Mouse (Mus musculus) CD4-positive, CD25-positive, alpha-beta regulatory T cell (primary cell): ENCODE results near the gene Gm13275. TPM values are rescaled to one million over a fixed set of nuclear protein-coding genes. Genes with fewer than 3 reads are reported as not detected.

Experiments
- polyA plus RNA-seq: library from polyadenylated mRNA; unstranded; fragments of 100-300 nt; shearing (Covaris generic); gene quantifications from one replicate; pipeline ENCODE4 v1.2.1, GENCODE M21; 2017

The Gm13275 gene
- polyA plus RNA-seq: not detected

DNA sequence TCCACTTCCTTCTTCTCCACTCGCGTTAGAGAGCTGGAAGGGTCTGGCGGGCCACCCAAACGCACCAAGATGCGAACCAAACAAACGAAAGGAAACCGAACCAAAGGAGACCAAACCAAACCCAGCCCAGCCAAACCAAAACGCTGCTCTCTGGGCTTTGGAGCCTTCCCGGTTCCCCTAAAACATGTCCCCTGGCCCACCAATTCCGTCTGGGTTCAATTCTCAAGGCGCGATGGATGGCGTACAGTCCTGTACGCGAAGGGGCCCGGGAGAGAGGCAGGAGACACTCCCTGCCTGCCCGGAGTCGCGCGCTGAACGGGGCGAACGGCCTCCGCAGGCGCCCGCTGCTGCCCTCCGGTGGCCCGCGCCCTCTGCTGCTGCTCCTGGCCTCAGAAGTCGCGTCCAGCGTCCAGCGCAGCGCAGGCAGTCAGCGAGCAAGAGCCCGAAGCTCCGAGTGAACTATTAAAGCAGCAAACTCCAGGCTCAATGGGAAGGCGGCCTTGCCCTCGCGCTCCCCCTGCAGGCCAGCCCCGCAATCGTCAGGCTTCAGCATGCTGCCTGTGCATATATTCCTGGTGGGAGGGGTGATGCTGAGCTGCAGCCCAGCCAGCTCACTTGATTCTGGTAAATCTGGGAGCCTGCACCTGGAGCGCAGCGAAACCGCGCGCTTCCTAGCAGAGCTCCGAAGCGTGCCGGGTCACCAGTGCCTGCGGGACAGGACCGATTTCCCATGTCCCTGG, at the start of gene Gm13275:
Gm13275 (plus strand) TSS at position 552 of the 740 bp plus-strand sequence.

DNA sequence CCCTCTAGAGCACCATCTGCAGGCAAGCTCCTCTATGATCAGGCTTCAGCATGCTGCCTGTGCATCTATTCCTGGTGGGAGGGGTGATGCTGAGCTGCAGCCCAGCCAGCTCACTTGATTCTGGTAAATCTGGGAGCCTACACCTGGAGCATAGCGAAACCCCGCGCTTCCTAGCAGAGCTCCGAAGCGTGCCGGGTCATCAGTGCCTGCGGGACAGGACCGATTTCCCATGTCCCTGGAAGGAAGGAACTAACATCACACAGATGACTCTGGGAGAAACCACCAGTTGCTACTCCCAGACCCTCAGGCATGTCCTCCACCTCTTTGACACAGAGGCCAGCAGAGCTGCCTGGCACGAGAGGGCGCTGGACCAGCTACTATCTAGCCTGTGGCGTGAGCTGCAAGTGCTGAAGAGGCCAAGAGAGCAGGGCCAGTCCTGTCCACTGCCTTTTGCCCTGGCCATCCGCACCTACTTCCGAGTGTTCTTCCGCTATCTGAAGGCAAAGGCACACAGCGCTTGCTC, 39.4 kb upstream of the Gm13275 start, which contains the start of gene Gm13271:
Gm13271 (plus strand) TSS at position 51 of the 523 bp plus-strand sequence.

DNA sequence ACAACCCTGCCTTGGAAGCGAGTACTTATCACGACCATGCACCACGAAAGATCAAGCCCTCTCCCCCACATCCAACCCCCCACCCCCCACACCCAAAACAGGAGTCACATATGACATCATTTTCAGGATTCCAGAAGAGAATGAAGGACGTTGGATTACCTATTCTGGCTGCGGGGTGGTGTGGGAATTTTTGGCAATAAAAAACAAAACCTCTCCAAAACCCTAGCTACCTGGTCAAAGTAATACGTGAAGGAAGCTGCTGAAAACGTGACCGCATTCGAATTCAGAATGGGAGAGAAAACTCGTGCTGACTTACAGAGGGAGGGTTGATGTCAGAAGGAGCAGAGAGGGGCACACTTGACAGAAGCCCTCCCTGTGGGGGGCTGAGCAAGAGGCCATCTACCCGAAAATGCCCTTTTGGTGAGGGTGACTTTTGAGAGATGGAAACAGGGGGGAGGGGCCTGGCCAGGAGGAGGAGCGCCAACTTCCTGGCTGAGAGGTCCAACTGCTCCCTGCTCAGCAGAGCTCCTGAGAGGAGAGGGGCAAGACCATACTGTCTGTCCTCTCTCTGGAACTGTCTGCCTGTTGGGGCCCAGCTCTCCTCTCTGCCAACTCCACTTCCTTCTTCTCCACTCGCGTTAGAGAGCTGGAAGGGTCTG, 34.5 kb upstream of the Gm13275 start, which contains the start of gene Gm13283:
Gm13283 (plus strand) TSS at position 510 of the 659 bp plus-strand sequence.

DNA sequence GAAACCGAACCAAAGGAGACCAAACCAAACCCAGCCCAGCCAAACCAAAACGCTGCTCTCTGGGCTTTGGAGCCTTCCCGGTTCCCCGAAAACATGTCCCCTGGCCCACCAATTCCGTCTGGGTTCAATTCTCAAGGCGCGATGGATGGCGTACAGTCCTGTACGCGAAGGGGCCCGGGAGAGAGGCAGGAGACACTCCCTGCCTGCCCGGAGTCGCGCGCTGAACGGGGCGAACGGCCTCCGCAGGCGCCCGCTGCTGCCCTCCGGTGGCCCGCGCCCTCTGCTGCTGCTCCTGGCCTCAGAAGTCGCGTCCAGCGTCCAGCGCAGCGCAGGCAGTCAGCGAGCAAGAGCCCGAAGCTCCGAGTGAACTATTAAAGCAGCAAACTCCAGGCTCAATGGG, 20.8 kb upstream of the Gm13275 start, which contains the start of gene Gm13290:
Gm13290 (plus strand) TSS at position 301 of the 400 bp plus-strand sequence.

DNA sequence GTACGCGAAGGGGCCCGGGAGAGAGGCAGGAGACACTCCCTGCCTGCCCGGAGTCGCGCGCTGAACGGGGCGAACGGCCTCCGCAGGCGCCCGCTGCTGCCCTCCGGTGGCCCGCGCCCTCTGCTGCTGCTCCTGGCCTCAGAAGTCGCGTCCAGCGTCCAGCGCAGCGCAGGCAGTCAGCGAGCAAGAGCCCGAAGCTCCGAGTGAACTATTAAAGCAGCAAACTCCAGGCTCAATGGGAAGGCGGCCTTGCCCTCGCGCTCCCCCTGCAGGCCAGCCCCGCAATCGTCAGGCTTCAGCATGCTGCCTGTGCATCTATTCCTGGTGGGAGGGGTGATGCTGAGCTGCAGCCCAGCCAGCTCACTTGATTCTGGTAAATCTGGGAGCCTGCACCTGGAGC, 17.7 kb upstream of the Gm13275 start, which contains the start of gene Gm13289:
Gm13289 (plus strand) TSS at position 301 of the 400 bp plus-strand sequence.

DNA sequence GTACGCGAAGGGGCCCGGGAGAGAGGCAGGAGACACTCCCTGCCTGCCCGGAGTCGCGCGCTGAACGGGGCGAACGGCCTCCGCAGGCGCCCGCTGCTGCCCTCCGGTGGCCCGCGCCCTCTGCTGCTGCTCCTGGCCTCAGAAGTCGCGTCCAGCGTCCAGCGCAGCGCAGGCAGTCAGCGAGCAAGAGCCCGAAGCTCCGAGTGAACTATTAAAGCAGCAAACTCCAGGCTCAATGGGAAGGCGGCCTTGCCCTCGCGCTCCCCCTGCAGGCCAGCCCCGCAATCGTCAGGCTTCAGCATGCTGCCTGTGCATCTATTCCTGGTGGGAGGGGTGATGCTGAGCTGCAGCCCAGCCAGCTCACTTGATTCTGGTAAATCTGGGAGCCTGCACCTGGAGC, 14.7 kb upstream of the Gm13275 start, which contains the start of gene Gm13272:
Gm13272 (plus strand) TSS at position 301 of the 400 bp plus-strand sequence.

DNA sequence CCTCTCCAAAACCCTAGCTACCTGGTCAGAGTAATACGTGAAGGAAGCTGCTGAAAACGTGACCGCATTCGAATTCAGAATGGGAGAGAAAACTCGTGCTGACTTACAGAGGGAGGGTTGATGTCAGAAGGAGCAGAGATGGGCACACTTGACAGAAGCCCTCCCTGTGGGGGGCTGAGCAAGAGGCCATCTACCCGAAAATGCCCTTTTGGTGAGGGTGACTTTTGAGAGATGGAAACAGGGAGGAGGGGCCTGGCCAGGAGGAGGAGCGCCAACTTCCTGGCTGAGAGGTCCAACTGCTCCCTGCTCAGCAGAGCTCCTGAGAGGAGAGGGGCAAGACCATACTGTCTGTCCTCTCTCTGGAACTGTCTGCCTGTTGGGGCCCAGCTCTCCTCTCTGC, 12.5 kb upstream of the Gm13275 start, which contains the start of gene Ifnz:
Ifnz (plus strand) TSS at position 301 of the 400 bp plus-strand sequence.

DNA sequence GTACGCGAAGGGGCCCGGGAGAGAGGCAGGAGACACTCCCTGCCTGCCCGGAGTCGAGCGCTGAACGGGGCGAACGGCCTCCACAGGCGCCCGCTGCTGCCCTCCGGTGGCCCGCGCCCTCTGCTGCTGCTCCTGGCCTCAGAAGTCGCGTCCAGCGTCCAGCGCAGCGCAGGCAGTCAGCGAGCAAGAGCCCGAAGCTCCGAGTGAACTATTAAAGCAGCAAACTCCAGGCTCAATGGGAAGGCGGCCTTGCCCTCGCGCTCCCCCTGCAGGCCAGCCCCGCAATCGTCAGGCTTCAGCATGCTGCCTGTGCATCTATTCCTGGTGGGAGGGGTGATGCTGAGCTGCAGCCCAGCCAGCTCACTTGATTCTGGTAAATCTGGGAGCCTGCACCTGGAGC, 8.9 kb upstream of the Gm13275 start, which contains the start of gene Gm13276:
Gm13276 (plus strand) TSS at position 301 of the 400 bp plus-strand sequence.

DNA sequence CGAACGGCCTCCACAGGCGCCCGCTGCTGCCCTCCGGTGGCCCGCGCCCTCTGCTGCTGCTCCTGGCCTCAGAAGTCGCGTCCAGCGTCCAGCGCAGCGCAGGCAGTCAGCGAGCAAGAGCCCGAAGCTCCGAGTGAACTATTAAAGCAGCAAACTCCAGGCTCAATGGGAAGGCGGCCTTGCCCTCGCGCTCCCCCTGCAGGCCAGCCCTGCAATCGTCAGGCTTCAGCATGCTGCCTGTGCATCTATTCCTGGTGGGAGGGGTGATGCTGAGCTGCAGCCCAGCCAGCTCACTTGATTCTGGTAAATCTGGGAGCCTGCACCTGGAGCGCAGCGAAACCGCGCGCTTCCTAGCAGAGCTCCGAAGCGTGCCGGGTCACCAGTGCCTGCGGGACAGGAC, 5.9 kb upstream of the Gm13275 start, which contains the start of gene Gm13277:
Gm13277 (plus strand) TSS at position 231 of the 400 bp plus-strand sequence.

DNA sequence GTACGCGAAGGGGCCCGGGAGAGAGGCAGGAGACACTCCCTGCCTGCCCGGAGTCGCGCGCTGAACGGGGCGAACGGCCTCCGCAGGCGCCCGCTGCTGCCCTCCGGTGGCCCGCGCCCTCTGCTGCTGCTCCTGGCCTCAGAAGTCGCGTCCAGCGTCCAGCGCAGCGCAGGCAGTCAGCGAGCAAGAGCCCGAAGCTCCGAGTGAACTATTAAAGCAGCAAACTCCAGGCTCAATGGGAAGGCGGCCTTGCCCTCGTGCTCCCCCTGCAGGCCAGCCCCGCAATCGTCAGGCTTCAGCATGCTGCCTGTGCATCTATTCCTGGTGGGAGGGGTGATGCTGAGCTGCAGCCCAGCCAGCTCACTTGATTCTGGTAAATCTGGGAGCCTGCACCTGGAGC, 3.0 kb upstream of the Gm13275 start, which contains the start of gene Gm13278:
Gm13278 (plus strand) TSS at position 301 of the 400 bp plus-strand sequence.

DNA sequence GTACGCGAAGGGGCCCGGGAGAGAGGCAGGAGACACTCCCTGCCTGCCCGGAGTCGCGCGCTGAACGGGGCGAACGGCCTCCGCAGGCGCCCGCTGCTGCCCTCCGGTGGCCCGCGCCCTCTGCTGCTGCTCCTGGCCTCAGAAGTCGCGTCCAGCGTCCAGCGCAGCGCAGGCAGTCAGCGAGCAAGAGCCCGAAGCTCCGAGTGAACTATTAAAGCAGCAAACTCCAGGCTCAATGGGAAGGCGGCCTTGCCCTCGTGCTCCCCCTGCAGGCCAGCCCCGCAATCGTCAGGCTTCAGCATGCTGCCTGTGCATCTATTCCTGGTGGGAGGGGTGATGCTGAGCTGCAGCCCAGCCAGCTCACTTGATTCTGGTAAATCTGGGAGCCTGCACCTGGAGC, 2.8 kb downstream of the Gm13275 start, which contains the start of gene Gm13279:
Gm13279 (plus strand) TSS at position 301 of the 400 bp plus-strand sequence.

DNA sequence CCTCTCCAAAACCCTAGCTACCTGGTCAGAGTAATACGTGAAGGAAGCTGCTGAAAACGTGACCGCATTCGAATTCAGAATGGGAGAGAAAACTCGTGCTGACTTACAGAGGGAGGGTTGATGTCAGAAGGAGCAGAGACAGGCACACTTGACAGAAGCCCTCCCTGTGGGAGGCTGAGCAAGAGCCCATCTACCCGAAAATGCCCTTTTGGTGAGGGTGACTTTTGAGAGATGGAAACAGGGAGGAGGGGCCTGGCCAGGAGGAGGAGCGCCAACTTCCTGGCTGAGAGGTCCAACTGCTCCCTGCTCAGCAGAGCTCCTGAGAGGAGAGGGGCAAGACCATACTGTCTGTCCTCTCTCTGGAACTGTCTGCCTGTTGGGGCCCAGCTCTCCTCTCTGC, 5.1 kb downstream of the Gm13275 start, which contains the start of gene Gm13285:
Gm13285 (plus strand) TSS at position 301 of the 400 bp plus-strand sequence.

DNA sequence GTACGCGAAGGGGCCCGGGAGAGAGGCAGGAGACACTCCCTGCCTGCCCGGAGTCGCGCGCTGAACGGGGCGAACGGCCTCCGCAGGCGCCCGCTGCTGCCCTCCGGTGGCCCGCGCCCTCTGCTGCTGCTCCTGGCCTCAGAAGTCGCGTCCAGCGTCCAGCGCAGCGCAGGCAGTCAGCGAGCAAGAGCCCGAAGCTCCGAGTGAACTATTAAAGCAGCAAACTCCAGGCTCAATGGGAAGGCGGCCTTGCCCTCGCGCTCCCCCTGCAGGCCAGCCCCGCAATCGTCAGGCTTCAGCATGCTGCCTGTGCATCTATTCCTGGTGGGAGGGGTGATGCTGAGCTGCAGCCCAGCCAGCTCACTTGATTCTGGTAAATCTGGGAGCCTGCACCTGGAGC, 8.7 kb downstream of the Gm13275 start, which contains the start of gene Gm13287:
Gm13287 (plus strand) TSS at position 301 of the 400 bp plus-strand sequence.

DNA sequence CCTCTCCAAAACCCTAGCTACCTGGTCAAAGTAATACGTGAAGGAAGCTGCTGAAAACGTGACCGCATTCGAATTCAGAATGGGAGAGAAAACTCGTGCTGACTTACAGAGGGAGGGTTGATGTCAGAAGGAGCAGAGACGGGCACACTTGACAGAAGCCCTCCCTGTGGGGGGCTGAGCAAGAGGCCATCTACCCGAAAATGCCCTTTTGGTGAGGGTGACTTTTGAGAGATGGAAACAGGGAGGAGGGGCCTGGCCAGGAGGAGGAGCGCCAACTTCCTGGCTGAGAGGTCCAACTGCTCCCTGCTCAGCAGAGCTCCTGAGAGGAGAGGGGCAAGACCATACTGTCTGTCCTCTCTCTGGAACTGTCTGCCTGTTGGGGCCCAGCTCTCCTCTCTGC, 10.9 kb downstream of the Gm13275 start, which contains the start of gene Gm13288:
Gm13288 (plus strand) TSS at position 301 of the 400 bp plus-strand sequence.

DNA sequence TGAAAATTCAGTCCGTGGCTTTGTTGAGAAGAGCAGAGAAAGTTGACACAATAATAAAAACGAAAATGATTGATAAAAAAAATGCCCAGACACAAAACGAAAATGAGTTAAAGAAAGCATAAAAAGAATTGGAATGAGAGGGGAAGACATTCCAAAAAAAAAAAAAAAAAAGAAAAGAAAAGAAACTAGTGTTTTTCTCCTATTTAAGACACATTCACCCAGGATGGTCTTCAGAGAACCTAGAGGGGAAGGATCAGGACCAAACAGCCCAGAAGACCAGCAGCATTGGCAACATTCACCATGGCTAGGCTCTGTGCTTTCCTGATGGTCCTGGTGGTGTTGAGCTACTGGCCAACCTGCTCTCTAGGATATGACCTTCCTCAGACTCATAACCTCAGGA, 21.6 kb downstream of the Gm13275 start, which contains the start of gene Ifna7:
Ifna7 (plus strand) TSS at position 301 of the 400 bp plus-strand sequence.

DNA sequence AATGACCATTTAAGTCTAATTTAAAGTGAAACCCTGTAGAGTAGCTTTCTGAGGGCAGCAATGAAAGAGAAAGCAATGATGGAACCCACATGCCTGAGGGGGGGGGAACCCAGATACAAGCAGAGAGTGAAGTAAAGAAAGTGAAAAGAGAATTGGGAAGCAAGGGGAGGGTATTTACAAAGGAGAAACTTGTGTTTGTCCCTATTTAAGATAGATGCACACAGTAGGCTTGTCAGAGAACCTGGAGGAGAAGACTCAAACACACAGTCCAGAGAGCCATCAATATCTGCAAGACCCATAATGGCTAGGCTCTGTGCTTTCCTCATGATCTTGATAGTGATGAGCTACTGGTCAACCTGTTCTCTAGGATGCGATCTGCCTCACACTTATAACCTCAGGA, 25.4 kb downstream of the Gm13275 start, which contains the start of gene Ifna11:
Ifna11 (plus strand) TSS at position 301 of the 400 bp plus-strand sequence.

DNA sequence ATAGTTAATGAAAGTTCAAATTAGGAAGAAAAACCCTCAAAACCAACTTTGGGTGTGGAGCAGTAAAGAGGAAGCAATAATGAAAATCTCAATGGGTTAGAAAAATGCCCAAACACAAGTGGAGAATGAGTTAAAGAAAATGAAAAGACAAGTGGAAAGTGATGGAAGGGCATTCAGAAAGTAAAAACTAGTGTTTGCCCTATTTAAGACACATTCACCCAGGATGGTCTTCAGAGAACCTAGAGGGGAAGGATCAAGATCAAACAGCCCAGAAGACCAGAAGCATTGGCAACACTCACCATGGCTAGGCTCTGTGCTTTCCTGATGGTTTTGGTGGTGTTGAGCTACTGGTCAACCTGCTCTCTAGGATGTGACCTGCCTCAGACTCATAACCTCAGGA, 32.8 kb downstream of the Gm13275 start, which contains the start of gene Ifna6:
Ifna6 (plus strand) TSS at position 301 of the 400 bp plus-strand sequence.

DNA sequence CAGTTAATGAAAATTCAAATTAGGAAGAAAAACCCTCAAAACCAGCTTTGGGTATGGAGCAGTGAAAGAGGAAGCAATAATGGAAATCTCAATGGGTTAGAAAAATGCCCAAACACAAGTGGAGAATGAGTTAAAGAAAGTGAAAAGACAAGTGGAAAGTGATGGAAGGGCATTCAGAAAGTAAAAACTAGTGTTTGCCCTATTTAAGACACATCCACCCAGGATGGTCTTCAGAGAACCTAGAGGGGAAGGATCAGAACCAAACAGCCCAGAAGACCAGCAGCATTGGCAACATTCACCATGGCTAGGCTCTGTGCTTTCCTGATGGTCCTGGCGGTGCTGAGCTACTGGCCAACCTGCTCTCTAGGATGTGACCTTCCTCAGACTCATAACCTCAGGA, 40.9 kb downstream of the Gm13275 start, which contains the start of gene Ifna5:
Ifna5 (plus strand) TSS at position 301 of the 400 bp plus-strand sequence.

DNA sequence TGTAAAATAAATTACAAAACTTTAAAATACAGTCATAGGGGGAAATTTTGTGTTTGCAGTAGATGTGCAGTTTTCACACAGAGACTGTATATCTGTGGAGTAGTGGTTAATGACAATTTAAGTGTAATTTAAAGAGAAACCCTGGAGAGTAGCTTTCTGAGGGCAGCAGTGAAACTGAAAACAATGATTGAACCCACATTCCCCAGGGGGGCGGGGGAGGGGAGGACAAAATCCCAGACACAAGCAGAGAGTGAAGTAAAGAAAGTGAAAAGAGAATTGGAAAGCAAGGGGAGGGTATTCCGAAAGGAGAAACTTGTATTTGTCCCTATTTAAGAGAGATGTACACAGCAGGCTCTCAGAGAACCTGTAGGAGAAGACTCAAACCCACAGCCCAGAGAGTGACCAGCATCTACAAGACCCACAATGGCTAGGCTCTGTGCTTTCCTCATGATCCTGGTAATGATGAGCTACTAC, 47.2 kb downstream of the Gm13275 start, which contains the start of gene Ifna4:
Ifna4 (plus strand) TSS at position 424 of the 474 bp plus-strand sequence.

